Comparison of ENCODE assay signal across 13 mouse cellular contexts in the genomic region with DNA sequence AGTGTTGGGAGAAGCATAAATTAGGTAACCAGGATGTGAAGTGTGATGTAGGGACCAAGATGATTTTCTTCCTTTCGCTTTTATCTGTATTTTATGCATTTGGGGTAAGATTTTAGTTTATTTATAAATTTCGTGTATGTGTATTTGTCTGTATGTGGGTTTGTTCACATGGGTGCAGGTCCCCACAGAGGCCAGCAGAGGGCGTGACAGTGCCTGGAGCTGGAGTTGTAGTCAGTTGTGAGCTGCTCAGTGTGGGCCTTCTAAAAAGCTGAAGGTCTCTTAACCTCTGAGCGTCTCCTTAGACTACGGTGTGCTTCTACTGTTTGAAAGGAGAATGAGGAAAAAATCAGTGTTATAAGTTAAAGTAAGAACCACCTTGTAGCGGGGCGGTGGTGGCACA. TPM values are rescaled to one million over a fixed set of nuclear protein-coding genes. Genes with fewer than 3 reads are reported as not detected.
A peak's percentile ranks its signal among the peaks of the same experiment; 100 is the strongest.
DNase-seq lines count a peak whose midpoint lies in the region; TF ChIP-seq lines count a peak whose summit lies in the region.
"Had no signal": no experiment of that assay in that cellular context is flagged by ENCODE, and none has a peak within 500 bp of the region (broad histone marks: within the 10 kb centered on the region; RNA-seq: fewer than 3 reads in every experiment).

No protein-coding gene starts in this region.

- no peak overlapping the region for H3K27ac ChIP-seq in layer of hippocampus, adult 2 months
- H3K27ac ChIP-seq: liver, embryonic 15.5 days; midbrain, embryonic 10.5 days had no signal

- TF ChIP-seq POLR2A in brain, embryonic 14.5 days (IDR thresholded peaks at IDR 0.05; ENCODE audit: borderline replicate concordance, extremely low read depth, insufficient read depth, insufficient read length, poor library complexity, severe bottlenecking): no peak

- intact Hi-C loops in left cerebral cortex, postnatal 14 days (cut with DNase I): no loop called here

- no peak overlapping the region for H3K4me3 ChIP-seq in layer of hippocampus, adult 2 months
- H3K4me3 ChIP-seq: liver, embryonic 15.5 days; midbrain, embryonic 10.5 days had no signal

- TF ChIP-seq CTCF in layer of hippocampus, adult 2 months (conservative IDR thresholded peaks at IDR 0.05): peak; percentile 54
- peak; percentile 31; the same call in 1 of the 2 replicates for TF ChIP-seq CTCF in brain, embryonic 14.5 days (IDR thresholded peaks at IDR 0.05; ENCODE audit: borderline replicate concordance, extremely low read depth, insufficient read depth, insufficient read length)

- DNase-seq in layer of hippocampus, adult 2 months (ENCODE audit: low spot score in 2 of 2): no peak
- no peak for DNase-seq in layer of hippocampus, postnatal 10 days (ENCODE audit: low spot score in 2 of 2)
- peak; percentile 9 for DNase-seq in thymus, postnatal 4 days
- DNase-seq in thymus, postnatal 36 days: no peak
- DNase-seq in brain, embryonic 14.5 days (ENCODE audit: low read depth): no peak
- DNase-seq in spleen, postnatal 10 days (ENCODE audit: low spot score in 2 of 2): no peak
- DNase-seq in left cerebral cortex, postnatal 14 days (ENCODE audit: low spot score in 2 of 2): no peak
- DNase-seq: cerebellum, adult 9-10 months; gastrocnemius, postnatal 36 days; kidney, postnatal 36 days; thymus, postnatal 14 days had no signal

RNA-seq across cellular contexts. Expression of gene Arrdc4, which starts 43.9 kb away (rescaled TPM):
- total RNA-seq in layer of hippocampus, adult 2 months (2021): 10 to 100 TPM; 10.4 to 13.3 TPM
- total RNA-seq in layer of hippocampus, postnatal 10 days (2021): 10 to 100 TPM; 25.2 to 26.0 TPM
- 15.6 and 19.8 TPM in 2 replicates for polyA plus RNA-seq in brain, embryonic 14.5 days (2012; rRNA removed)
- 10 to 100 TPM; 12.1 to 14.2 TPM for total RNA-seq in left cerebral cortex, postnatal 14 days (2021)
